13 mouse cellular contexts compared by ENCODE assay signal in the genomic region with DNA sequence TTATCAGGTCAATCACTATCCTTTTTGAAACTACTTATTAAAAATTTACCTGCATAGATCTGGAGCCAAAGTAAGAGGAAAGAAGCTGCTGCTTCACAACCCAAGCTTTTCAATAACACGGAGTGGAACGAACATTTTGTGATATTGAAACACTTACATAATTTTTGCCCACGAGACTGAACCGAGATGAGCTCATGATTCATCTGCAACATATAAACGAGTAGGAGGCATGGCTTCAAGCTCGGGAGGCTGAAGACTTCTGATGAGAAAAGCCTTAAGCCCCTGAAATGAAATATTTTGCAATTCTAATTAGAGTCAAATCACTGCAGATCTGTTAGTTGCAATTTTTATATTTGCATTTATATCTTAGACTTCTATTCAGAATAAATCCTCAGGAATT.
DNase-seq lines count a peak whose midpoint lies in the region.
"Had no signal": no experiment of that assay in that cellular context is flagged by ENCODE, and none has a peak within 500 bp of the region (broad histone marks: within the 10 kb centered on the region; RNA-seq: fewer than 3 reads in every experiment).

No protein-coding gene starts in this region.

- intact Hi-C loops in left cerebral cortex, postnatal 25 days (cut with DNase I) = loop anchor here (5.0 kb wide), 2 partner anchors 42 to 123 kb away; no protein-coding TSS in a partner anchor

- peak; percentile 55 for DNase-seq in layer of hippocampus, adult 11-12 months (ENCODE audit: low spot score)
- no peak for DNase-seq in layer of hippocampus, postnatal 10 days (ENCODE audit: low spot score in 2 of 2)
- peak; percentile 88 for DNase-seq in brain, adult 2 months (ENCODE audit: low read depth, low spot score)
- peak; percentile 37 to 61 for DNase-seq in layer of hippocampus, adult 8-10 months (ENCODE audit: low spot score in 2 of 2)
- peak; percentile 63 to 88 for DNase-seq in left cerebral cortex, postnatal 25 days (ENCODE audit: low spot score in 2 of 2)
- no peak for DNase-seq in embryo, embryonic 11 days
- DNase-seq in spleen, postnatal 36 days (ENCODE audit: low spot score in 2 of 2) = no peak
- DNase-seq: cerebellum, adult 8-10 months; gastrocnemius, adult 2 months; kidney, adult 2 months; kidney, postnatal 10 days; lung, postnatal 14 days; thymus, adult 2 months had no signal

Comparison
In these comparisons a context has a peak if more than half of its experiments do, and no peak if none do; other contexts are left out.
1. DNase-seq: peak in layer of hippocampus, adult 11-12 months (single experiment), brain, adult 2 months (single experiment), layer of hippocampus, adult 8-10 months (2 of 2) and left cerebral cortex, postnatal 25 days (2 of 2); none in layer of hippocampus, postnatal 10 days (0 of 2), embryo, embryonic 11 days (single experiment) and spleen, postnatal 36 days (0 of 2).